Mouse (Mus musculus): ENCODE data around the gene Ndufaf8. TPM values are rescaled to one million over a fixed set of nuclear protein-coding genes. Genes with fewer than 3 reads are reported as not detected.

The Ndufaf8 gene
- total RNA-seq, 2 experiments from 2014 or later = 64.5 to 67.7 TPM

DNA sequence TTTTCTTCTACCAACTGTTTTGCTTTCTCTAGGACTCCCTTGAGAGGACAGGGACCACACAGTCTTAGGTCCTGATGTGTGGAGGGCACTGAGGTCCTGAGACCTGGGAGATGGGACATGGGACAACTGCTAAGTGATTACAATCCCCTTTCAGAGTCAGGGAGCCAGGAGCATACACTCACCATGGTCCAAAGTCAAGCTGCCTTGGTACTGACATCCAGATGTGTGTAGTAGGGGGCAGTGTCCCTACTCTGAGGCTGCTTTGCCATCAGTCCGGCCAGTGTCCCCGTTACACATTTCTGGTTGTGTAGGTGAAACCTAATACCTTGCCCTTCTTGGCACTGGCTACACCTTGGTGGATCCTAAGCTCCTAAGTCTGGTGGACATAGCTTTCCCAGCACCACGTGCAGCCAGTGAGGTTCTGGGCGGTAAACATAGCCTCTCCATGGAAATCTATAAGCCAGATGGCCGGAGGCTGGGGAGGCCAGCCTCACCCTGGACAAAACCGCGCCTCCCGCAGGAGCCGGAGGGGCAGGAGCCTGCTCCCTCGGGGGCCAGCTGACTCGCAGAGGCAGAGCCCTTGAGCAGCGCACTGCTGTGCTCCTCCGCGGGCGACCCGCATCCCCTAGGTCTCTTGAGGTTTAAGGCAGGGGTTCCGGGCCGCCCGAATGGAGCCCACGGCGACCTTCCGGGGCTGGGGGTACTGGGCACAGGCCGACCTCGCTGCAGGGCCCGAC lies 12.7 kb upstream of the Ndufaf8 start:
- intact Hi-C loops (cut with DNase I) = loop anchor here (5.0 kb wide), 2 partner anchors 144 to 174 kb away; partner anchors contain the start of genes Baiap2 and Chmp6
- peak in 1 of 2 experiments; percentile 40 for DNase-seq

DNA sequence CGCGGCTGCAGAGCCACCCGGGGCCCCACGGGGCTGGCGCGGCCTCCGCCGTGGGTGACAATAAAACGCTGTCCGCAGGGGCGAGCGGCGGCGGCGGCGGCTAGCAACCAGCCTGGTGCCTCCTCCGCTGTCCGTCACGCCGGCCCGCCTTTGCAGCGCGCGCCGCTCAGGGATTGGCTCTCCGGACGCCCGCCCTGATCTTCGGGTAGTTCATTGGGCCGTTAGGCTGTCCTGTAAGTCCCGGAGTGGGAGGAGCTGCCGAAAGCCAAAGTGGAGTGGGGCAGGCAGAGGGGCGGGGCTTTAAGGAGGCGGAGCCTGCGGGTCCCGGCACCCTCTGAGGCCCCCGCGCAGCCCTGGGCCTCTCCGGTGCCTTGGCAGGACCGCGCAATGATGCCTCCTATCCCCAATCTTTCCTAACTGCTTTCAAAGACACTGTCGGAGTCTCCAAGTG lies 12.0 kb upstream of the Ndufaf8 start, which contains the start of gene Cep131:
Gene Cep131 (minus strand): TSS at position 126 of the 451 bp plus-strand sequence.
- peak; percentile 96 to 98 for DNase-seq
- intact Hi-C loops (cut with DNase I) = loop anchor here (5.0 kb wide), 2 partner anchors 144 to 174 kb away; partner anchors contain the start of genes Baiap2 and Chmp6

DNA sequence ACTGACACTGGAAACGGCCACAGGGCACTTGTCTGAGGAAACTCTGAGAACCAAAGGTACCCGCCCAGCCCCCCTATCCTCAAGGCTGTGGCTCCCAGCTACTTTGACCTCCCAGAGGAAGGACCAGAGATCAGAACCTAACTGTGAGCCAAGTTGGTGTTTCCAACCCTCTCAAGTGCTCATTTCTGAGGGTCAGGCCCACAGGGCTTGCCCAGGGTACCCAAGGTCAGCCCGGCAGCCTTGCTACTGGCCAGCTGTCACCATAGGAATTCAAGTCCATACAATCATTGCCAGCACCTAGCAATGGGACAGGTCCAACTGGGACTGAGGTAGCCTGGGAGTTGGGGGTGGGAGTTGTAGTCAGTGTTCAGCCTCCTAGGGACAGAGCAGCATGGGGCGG lies 8.1 kb upstream of the Ndufaf8 start:
- intact Hi-C loops (cut with DNase I) = no loop called here
- DNase-seq = no peak

DNA sequence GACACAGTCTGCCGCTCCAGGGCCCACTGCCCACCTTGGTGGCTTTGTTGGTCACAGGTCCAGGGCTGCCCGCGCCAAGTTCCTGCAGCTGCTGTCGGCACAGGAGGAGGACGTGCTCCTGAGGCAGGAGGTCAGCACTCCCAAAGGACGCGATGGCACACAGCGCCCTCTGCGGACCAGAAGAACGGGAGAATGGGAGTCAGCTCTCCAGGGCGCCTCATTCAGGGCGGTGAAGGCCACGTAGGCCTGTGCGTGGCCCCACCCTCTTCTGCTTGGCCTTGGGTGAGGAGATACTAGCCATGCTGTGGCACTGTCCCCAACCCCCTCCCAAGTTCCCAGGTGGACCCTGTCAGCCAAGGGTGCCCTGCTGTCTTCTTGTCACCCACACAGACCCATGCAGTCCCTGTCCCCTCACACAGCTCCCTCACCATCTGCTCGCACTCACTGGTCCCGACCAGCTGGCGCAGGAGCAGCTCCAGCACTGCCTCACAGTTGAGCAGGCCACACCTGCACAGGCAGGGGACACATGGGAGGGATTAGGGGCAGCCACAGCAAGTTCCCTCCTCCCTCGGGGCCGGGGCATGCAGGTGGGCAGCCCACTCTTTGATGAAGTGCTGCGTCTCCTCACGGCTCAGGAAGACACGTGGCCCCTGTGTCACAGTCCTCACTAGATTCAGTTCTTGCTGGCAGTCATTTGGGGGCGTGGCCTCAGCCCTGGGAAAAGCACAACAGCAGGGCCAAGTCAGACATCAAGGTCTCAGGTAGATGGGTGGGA lies 5.7 kb upstream of the Ndufaf8 start:
- DNase-seq = no peak
- intact Hi-C loops (cut with DNase I) = no loop called here

DNA sequence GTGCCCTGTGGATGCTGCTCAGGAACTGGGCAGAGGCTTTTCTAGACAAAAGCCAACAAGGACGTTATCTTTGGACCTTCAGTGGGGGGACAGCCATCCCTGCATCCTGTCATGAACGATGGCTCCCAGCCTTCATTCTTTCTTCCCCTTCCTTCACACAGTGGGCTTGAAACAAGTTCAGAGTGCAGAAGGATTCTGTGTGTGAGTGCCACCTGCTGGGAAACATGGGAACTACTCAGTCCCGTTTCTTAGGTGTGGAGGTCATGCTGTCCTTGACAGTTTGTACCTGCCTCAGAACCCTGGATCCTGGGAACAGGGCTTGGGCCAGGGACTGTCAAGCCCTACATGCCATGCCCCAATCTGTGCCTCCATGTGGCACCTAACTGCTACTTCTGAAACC lies 2.3 kb downstream of the Ndufaf8 start:
- DNase-seq = peak; percentile 69 to 70
- intact Hi-C loops (cut with DNase I) = no loop called here

DNA sequence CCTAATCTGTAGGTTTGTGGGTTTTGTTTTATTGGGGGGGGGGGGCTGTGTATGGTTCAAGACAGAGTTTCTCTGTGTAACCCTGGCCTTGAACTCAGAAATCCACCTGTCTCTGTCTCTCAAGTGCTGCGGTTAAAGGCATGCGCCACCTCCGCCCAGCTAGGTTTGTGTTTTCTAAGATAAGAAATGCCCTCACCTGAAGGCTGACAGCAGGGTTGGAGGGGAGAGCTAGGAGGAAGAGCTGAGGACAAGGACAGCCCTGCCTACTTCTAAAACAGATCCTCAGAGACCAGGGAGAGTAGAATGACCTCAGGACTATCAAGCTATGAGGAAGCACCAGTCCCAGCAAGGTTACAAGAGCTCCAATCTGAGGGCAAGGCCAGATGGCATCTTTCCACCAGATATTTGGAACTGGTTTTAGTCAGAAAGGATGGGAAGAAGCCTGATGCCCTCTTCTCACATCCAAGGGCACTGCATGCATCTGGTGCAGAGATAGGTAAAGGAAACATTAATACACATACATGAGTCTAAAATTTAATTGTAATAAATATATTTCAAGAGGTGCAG lies 4.8 kb downstream of the Ndufaf8 start:
- intact Hi-C loops (cut with DNase I) = no loop called here
- DNase-seq = no peak

DNA sequence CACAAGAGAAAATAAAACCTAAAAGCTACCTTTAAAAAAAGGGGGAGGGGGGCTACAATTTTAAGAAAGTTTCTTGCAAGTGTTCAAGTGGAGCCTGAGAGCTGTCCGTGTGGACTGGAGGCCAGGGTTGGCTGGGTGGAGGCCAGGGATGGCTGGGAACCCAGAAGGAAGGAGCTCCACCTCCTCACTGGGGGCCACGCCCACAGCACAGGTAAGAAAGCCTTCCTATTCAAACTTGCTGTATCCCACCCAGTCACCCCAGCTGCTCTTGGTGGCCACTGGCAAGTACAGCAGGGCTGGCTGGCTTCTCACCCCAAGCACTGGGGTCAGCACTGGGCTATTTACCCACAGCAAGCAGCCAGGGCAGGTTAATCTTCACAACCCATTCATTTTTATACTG lies 8.3 kb downstream of the Ndufaf8 start:
- intact Hi-C loops (cut with DNase I) = no loop called here

DNA sequence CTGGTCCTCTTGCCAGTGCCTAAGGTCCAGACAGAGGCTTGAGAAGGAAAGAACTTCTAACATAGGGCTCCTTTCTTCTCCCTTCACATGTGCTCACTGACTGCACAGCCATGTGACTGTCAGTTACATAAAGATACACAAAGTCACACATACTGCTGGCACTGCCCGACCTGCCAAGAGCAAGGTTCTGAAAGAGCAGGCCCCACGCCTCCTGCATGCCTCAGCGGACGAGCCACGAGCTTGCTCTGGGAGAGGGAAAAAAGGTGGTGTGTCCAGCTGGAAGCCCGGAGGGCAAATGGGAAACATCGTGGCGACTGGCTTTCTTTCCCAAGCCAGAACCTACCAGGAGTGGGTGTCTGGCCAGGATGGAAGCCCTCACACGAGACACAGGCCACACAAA lies 9.1 kb downstream of the Ndufaf8 start:
- intact Hi-C loops (cut with DNase I) = no loop called here
- no peak for DNase-seq

More for the DNA sequence above, 8.3 kb downstream of the Ndufaf8 start:
- no peak for DNase-seq

DNA sequence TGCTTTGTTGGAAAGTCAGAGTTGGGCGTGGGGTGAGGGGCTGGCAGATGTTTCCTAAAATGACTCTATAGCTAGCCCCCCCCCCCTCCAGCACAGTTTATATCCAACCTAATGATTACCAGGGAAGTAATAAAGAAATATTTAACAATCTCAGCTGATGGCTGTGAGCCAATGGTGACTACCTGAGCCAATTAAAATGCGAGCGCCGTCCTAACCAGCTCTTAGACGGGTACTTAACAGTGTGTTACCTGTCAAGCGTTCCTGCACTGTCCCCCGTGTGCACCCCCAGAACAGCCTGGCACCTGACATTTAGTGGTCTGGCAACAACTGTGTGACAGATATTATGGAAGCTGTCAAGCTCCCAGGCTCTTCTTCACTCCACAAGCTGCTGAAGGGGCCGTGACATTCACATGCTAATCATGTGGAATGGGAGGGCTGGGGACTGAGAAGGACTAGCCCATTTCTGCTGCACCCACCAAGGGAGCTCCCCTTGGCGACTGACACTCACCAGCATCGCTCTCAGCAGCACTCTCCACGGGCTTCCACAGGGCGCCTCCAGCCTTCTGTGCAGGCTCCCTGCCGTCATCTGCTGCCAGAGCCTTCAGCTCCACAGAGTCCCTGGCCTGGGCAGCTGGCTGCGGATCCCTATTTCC lies 11.0 kb downstream of the Ndufaf8 start:
- intact Hi-C loops (cut with DNase I) = loop anchor here (2.0 to 5.0 kb wide), 5 partner anchors 59 to 313 kb away; no protein-coding TSS in a partner anchor
- no peak for DNase-seq

DNA sequence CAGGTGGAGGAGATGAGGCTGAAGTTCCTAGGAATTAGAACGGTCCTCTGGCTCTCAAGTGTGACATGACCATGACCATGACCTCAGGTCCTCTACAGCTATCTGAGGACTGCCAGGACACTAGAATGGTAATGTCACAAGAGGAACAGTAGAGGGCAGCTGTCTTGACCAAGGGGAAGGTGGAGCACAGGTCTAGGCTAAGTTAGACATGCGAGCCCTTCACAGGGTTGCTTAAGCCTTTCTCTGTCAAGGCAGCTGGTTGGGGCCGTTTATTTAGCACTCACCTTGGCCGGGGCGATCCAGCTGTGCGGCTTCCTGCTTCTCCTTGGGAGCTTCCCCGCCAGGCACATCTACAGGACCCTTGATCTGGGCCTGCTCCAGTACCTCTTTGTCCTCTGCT lies 11.8 kb downstream of the Ndufaf8 start:
- no peak for DNase-seq
- intact Hi-C loops (cut with DNase I) = loop anchor here (2.0 to 5.0 kb wide), 5 partner anchors 58 to 312 kb away; no protein-coding TSS in a partner anchor

DNA sequence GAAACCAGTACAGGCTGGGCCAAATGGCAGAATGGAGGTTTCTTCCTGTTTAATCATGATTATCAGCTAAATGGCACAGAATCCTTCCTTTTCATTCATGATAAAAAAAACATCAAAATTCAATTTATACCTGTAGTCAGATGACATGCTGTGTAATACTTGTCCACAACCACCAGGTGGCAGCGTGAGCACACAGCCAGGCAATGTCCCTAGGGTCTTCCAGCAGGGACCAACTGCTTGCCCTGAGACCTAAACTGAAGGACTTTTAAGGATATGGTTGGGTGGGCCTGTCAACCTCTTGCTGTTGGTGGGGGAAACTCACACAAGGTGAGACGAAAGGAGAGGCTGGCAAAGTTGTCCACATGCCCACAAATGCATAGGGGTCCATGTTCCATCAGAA lies 12.3 kb downstream of the Ndufaf8 start:
- intact Hi-C loops (cut with DNase I) = loop anchor here (1.0 to 5.0 kb wide), 6 partner anchors 58 to 312 kb away; no protein-coding TSS in a partner anchor
- DNase-seq = peak; percentile 65 to 70

DNA sequence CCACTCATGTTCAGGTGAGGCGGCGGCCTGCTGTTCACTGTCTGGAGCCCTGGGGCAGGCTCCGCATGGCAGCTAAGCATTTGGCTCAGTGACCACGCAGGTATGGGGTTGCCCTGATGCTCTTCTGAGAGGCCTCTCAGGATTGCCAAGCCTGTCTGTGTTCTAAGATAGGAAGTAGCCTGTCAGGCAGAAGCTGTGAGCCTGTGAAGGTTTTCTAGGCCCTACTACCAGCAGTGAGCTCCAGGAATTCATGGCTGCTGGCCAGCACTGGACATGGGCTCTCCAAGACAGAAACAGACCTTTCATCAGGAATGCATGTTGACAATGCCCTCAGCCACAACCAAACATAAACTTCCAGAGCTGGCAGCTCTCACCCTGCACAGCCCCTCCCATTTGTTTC lies 13.4 kb downstream of the Ndufaf8 start:
- no peak for DNase-seq
- intact Hi-C loops (cut with DNase I) = loop anchor here (5.0 kb wide), 2 partner anchors 150 to 255 kb away; no protein-coding TSS in a partner anchor

DNA sequence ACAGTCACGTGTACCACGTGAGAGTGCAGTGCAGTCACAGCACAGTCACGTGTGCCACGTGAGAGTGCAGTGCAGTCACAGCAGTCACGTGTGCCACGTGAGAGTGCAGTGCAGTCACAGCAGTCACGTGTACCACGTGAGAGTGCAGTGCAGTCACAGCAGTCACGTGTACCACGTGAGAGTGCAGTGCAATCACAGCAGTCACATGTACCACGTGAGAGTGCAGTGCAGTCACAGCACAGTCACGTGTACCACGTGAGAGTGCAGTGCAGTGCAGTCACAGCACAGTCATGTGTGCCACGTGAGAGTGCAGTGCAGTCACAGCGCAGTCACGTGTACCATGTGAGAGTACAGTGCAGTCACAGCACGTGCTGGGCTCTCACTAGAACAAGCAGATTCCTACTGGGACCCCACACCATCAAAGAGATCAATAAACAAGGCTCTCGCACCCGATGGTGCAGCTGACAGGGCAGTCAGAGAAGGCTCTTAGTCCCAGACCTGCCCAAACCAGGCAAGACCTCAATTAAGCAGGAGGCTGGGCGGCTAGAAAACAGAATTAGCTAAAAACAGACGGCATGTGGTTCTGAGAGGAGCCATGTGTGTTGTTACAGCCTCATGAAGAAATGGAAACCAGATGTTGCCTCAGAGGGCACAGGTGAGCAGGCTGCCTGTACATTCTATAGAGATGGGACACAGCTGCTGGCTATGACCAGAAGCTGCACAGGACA lies 15.9 kb downstream of the Ndufaf8 start:
- DNase-seq = no peak
- intact Hi-C loops (cut with DNase I) = loop anchor here (5.0 kb wide), 2 partner anchors 148 to 253 kb away; no protein-coding TSS in a partner anchor

DNA sequence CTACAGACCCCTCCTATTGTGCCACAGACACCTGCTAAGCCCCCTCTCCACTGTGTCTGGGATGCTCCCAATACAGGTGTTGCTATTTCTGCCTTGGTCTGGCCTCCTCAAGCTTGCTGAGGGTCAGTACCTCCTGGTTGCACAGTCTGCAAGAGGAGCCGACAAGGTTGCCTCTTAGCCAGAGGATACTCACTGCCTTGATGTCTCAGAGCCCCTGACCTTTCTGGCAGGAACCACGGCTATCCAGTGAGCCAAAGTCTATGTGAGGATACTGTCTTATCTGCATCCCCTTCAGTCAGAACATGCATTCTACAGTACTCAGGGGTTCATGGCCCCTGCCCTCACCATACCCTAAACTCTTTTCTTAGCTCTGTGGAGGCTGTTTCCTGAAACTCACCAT lies 18.9 kb downstream of the Ndufaf8 start:
- intact Hi-C loops (cut with DNase I) = no loop called here
- DNase-seq = no peak

DNA sequence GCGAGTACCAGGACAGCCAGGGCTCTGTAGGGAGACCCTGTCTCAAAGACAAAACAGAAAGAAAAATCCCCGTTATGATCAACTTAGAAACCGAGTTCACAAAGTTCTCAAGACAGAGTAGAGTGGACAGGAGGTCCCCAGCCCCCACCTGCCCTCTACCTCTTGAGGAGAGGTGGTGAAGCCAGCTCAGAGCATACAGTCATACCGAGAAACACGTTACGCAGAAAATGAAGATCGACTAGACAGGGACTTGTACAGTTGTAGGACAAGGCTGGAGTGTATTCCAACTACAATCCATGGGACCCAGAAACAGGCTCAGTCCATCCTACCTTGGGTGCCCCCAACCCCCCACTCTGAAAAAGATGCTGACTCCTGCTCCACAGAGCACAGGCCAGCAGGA lies 20.4 kb downstream of the Ndufaf8 start:
- no peak for DNase-seq
- intact Hi-C loops (cut with DNase I) = no loop called here

DNA sequence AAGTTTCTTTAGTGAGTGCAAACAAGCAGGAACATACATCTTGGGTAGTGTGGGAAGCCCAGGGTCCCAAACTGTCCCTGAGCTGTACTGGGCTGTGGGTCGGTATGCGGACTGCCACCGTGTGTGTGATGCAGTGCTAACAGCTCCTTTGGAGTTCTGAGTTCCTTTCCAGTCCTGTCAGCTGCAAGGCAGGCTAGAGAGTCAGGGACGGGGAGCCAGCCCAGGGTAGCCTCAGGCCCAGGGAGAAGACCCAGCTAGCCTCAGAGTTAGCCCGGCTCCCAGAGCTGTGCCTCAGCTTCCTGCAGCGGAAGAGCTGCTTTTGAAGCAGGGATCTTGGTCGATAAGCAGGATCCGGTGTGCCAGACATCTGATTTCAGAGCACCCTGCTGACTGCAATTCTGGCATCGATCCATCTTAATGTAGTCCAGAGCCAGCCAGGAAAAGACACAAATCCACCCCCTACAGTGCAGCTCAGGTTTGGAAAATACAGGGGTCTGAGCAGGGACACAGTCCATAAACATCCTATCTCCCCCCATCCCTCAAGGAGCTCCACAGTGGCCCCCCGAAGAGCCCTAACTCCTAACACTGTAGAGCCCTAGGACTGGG lies 21.3 kb downstream of the Ndufaf8 start:
- DNase-seq = no peak
- intact Hi-C loops (cut with DNase I) = no loop called here

DNA sequence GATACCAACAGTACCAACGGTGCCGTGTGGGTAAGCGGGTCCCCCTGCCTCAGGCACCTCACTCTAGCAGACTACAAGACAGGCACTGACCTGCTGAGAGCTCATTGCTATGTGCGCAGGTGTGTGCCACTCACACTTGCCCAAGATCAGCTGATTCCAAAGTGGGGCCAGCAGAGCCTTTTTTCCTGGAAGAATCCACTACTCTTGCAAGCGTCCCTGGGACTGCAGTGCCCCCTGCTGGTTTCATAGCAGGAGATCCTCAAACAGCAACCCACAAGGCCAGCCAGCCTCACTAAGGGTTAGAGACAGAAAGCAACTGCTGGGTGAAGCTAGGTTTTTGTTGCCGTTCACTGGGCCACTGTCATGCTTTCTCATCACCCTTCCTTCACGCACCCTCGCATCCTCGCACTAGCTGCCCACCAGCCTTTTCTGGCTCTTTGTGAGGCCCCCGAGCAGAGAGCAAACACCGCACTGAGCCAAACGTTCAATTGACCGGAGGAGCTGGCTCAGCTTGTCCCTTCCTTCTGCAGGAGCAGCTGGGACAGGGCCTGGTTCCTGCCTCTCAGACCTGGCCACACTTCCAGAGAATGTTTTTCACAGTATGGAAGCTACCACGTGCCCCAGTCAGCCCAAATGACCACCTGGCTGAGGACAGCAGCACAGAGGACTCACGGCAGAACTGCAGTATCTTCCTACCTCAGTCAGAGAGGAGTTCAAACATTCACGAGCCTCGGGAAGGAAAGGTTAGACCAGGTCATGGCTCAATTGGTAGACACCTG lies 22.1 kb downstream of the Ndufaf8 start:
- intact Hi-C loops (cut with DNase I) = no loop called here
- DNase-seq = peak; percentile 51 to 66

DNA sequence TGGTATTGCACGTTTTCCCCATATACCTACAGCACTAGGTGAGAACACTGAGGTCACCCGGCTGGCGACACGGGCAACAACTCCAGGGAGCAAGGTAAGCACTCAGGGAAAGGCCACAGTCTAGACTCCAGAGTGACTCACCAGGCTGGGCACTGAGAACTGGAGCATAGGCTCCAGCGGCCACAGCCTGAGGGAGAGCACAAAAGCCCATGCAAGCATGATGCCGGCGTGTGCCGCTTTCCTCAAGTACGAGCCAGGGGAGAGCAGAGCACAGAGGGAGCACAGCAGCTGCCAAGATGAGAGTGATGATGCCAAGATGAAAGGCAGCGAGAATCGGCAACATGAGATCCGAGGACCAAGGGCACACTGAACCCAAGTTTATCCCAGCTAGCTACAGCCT lies 23.4 kb downstream of the Ndufaf8 start:
- intact Hi-C loops (cut with DNase I) = no loop called here
- DNase-seq = no peak

DNA sequence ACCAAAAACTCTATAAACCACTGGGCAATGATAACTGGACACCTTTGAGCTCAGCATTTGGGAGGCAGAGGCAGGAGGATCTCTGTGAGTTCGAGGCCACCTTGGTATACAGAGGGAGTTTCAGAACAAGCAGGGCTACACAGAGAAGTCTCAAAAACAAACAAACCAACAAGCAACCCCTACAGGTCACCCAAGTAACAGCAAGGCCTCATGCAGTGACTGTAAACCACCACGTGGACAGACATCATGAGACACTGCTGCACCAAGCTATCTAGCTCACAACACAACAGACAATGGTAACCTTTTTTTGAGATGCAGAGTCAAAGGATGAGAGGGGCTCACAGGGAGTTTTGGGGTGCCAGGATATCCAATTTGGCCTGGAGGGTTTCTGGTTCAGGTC lies 28.1 kb downstream of the Ndufaf8 start:
- no peak for DNase-seq
- intact Hi-C loops (cut with DNase I) = no loop called here

All from heart, postnatal 36 days (tissue).